Mouse (Mus musculus) forebrain, embryonic 10.5 days (tissue): ENCODE results near the gene Adamts20. TPM values are rescaled to one million over a fixed set of nuclear protein-coding genes. Genes with fewer than 3 reads are reported as not detected.

Experiments
- DNase-seq: peaks from one replicate; pipeline ENCODE4 v3.0.0-alpha.2; 2017; ENCODE audit warnings: low spot score; ENCODE audit errors: extremely low spot score
- H3K27ac ChIP-seq: fragments of 300-500 bp; sonication (generic); 2 replicates; pipeline ENCODE4 v1.5.1; 2016; ENCODE audit warnings: mild to moderate bottlenecking
- H3K27me3 ChIP-seq: fragments of 300-500 bp; sonication (generic); 2 replicates; pipeline ENCODE4 v1.6.1; 2016; ENCODE audit warnings: mild to moderate bottlenecking; ENCODE audit not compliant: poor library complexity, severe bottlenecking
- H3K36me3 ChIP-seq: fragments of 300-500 bp; sonication (generic); replicated peaks from 2 replicates; pipeline ENCODE4 v1.6.1; 2016; ENCODE audit warnings: mild to moderate bottlenecking, moderate library complexity
- H3K4me1 ChIP-seq: fragments of 300-500 bp; sonication (generic); 2 replicates; pipeline ENCODE4 v1.6.1; 2016
- H3K4me3 ChIP-seq: fragments of 300-500 bp; sonication (generic); 2 replicates; pipeline ENCODE4 v1.5.1; 2016; ENCODE audit warnings: mild to moderate bottlenecking, moderate library complexity
- H3K9me3 ChIP-seq: fragments of 300-500 bp; sonication (generic); 2 replicates; pipeline ENCODE4 v1.6.1; 2016; ENCODE audit warnings: mild to moderate bottlenecking, moderate library complexity
- WGBS: fragments of 180-500 bp; shearing (Covaris S2); methylation state at CpG from one replicate; pipeline ENCODE4 v1.1.7; 2016; 5-methylcytosine and 5-hydroxymethylcytosine counted together
- polyA plus RNA-seq: library from polyadenylated mRNA; unstranded; fragments of >200 nt; fragmentation: Nextera tagmentation; extraction: Ambion mirVana; gene quantifications from 2 replicates; pipeline ENCODE4 v1.2.1, GENCODE M21; 2016

Adamts20 gene
- polyA plus RNA-seq, 1 experiment from 2014 or later: 5.4 TPM

DNA sequence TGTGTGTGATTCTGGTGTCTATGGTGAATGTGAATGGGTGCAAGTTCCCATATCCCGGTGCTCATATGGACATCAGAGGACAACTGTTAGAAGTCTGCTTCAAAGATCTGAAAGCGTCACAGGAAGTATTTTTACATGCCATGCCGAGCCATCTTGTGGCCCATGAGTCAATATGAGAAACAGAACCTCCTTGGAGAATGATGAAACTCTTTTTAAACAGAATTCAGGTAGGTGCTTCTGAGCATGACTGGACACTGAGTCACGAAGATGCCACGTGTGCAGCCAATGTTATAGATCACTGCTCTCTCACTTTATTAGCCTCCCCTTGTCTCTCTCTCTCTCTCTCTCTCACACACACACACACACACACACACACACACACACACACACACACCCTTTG, 10.8 kb upstream of the Adamts20 start:
- no peak overlapping the region for H3K4me3 ChIP-seq
- no peak for DNase-seq
- H3K27ac ChIP-seq: peak overlapping the region; percentile 65; the same call in 1 of the 2 replicates
- no peaks in the 10 kb centered on the region for H3K36me3 ChIP-seq
- H3K9me3 ChIP-seq: no peaks in the 10 kb centered on the region
- no peaks in the 10 kb centered on the region for H3K27me3 ChIP-seq
- 93% methylated on average over 5 of the region's 5 CpGs for WGBS
- peaks cover 44% of the 10 kb centered on the region for H3K4me1 ChIP-seq

GRCm38 (mm10) chr15:94470361-94470760, 5.1 kb upstream of the Adamts20 start:
- H3K4me1 ChIP-seq: 0 out of 2 replicates have a peak, but pooled peaks cover under 1% of the 10 kb centered on the region
- no peak for DNase-seq
- H3K27me3 ChIP-seq: no peaks in the 10 kb centered on the region
- no peaks in the 10 kb centered on the region for H3K36me3 ChIP-seq
- no peak overlapping the region for H3K27ac ChIP-seq
- H3K9me3 ChIP-seq: no peaks in the 10 kb centered on the region
- H3K4me3 ChIP-seq: no peak overlapping the region
- 84% methylated on average over 5 of the region's 5 CpGs for WGBS

GRCm38 (mm10) chr15:94464881-94465280, 337 bp downstream of the Adamts20 start:
- Histone ChIP-seq H3K27ac (0 out of 2 replicates have a peak overlapping the region, but pooled peaks have one; percentile 48), H3K4me1 (peaks cover 29% of the 10 kb centered on the region), H3K27me3 (no peaks in the 10 kb centered on the region), H3K9me3 (no peaks in the 10 kb centered on the region), H3K36me3 (no peaks in the 10 kb centered on the region), H3K4me3 (no peak overlapping the region)
- DNase-seq: no peak
- WGBS: 73% methylated on average over 14 of the region's 14 CpGs

DNA sequence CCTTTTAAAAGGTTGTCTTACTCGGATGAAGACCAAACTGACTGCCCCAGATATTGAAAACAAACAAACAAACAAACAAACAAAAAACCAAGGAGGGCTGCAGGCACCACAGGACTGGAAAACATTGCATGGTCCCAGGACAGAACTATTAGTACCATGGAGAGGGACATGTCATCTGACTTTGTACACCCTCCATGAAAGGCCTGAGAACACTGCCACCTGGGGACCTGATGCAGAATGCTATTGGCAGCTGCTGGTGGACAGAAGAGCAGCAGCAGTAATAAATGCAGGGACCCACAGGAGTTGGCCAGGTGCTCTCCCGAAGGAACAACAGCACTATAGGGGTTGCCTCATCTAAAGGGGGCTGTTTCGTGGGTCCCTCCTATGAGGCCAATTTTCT, 2.0 kb downstream of the Adamts20 start:
- Histone ChIP-seq H3K27me3 (no peaks in the 10 kb centered on the region), H3K27ac (peak overlapping the region; percentile 4; the same call in 1 of the 2 replicates), H3K9me3 (no peaks in the 10 kb centered on the region), H3K4me3 (no peak overlapping the region), H3K4me1 (peaks cover 29% of the 10 kb centered on the region), H3K36me3 (no peaks in the 10 kb centered on the region)
- WGBS: 79% methylated on average over 3 of the region's 3 CpGs
- no peak for DNase-seq

GRCm38 (mm10) chr15:94462206-94462605, 3.0 kb downstream of the Adamts20 start:
- DNase-seq: no peak
- H3K27me3 ChIP-seq: no peaks in the 10 kb centered on the region
- H3K36me3 ChIP-seq: no peaks in the 10 kb centered on the region
- WGBS: 26% methylated on average over 3 of the region's 3 CpGs
- H3K27ac ChIP-seq: no peak overlapping the region
- peaks cover 29% of the 10 kb centered on the region for H3K4me1 ChIP-seq
- no peak overlapping the region for H3K4me3 ChIP-seq
- no peaks in the 10 kb centered on the region for H3K9me3 ChIP-seq

DNA sequence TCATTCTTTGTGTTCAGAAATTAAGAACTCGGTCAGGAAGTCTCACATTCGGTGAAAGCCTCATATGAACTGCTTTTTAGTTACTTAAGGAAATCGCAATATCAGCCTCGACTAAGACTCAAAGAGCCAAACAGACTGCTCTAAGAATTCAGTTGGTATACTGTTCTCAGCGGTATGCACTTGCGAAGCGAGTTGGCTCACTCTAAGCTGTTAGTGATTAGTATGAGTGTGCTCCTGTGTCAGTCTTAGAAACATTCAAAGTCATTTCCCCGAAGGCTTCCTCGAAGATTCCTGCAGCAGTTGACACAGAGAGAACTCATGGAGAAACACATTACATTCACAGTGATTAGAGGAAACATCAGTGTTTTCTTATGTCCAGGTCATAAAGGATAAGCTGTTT, 4.1 kb downstream of the Adamts20 start:
- Histone ChIP-seq H3K9me3 (no peaks in the 10 kb centered on the region), H3K27me3 (no peaks in the 10 kb centered on the region), H3K4me3 (no peak overlapping the region), H3K27ac (peak overlapping the region; percentile 65), H3K4me1 (peaks cover 29% of the 10 kb centered on the region), H3K36me3 (no peaks in the 10 kb centered on the region)
- no peak for DNase-seq
- WGBS: 56% methylated on average over 9 of the region's 9 CpGs

DNA sequence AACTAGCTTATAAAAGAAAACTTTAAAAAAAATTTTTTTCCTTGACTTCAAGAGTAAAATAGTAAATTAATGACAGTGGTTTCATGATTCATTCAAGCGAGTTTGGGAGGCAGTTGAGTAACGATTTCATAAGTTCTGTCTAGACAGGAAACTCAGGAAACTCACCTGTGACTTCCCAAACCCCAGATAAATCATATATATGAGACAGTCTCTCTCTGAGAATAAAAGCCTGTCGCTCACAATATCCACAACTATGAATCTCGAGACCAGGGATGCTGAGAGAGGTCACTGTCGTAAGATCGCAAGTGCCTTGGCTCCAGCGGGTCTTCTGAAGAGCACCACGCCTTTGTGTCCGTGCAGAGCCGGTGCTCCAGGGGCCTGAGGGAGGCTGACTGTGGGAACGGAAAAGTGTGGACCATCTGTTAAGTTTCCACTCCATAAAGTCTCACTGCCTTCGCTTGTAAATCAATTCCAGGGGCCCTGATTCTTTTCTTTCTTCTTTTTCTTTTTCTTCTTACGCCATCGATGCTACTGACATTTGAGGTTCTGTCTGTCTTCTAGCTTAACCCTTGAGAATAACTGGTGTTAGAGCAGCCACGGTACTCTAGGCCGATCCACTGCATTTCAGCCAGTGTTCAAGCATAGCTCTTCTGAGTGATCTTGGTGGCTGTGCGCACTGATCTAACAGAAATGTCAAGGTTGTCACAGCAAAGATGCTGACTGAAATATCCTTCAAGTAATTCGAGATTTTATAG, 7.4 kb downstream of the Adamts20 start:
- H3K27me3 ChIP-seq: no peaks in the 10 kb centered on the region
- no peaks in the 10 kb centered on the region for H3K36me3 ChIP-seq
- H3K27ac ChIP-seq: no peak overlapping the region; the same call in 1 of the 2 replicates
- 86% methylated on average over 18 of the region's 18 CpGs for WGBS
- no peak for DNase-seq
- H3K4me1 ChIP-seq: peaks cover 21% of the 10 kb centered on the region
- no peaks in the 10 kb centered on the region for H3K9me3 ChIP-seq
- no peak overlapping the region for H3K4me3 ChIP-seq

DNA sequence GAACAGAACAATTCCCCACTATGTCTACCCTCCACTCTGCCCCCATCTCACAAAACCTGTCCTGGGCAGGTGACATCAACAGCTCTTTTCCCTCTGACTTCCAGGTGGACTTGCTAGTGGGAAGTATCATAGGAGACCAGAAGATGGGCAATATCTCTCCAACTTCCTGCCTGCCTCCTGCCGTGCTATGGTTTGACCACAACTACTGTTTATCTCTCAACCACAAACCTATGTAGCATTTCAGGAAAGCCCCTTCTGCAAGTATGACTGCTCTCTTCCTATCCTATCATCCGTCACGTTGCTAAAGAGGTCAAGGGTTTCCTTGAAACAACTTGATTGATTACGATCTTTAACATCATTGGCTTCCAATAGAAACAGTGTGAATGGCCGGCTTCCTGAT, 12.4 kb downstream of the Adamts20 start:
- no peak for DNase-seq
- WGBS: 93% methylated on average over 5 of the region's 5 CpGs
- H3K4me1 ChIP-seq: no peaks in the 10 kb centered on the region
- H3K36me3 ChIP-seq: no peaks in the 10 kb centered on the region
- no peaks in the 10 kb centered on the region for H3K27me3 ChIP-seq
- H3K9me3 ChIP-seq: no peaks in the 10 kb centered on the region
- H3K27ac ChIP-seq: no peak overlapping the region
- H3K4me3 ChIP-seq: no peak overlapping the region

DNA sequence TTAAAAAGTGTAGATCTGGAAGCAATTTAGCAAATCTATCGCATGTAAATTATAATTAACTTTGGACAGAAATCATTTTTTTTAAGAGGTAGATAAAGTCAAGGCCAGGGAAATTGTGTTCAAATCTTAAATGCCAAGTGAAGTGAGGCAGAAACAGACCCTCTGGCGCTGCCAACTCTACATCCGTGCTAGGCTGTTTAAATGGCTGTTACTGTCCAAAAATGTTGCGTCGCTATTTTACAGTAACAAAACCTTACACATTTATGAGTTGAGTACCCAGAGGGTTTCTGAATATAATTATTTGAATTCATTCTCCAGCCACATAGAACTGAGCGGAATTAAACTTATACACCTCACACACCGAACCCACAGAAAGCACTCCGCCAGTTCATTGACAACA, 13.6 kb downstream of the Adamts20 start:
- WGBS: 95% methylated on average over 8 of the region's 8 CpGs
- H3K4me1 ChIP-seq: no peaks in the 10 kb centered on the region
- H3K27ac ChIP-seq: no peak overlapping the region
- no peaks in the 10 kb centered on the region for H3K36me3 ChIP-seq
- H3K27me3 ChIP-seq: no peaks in the 10 kb centered on the region
- no peak overlapping the region for H3K4me3 ChIP-seq
- no peak for DNase-seq
- H3K9me3 ChIP-seq: no peaks in the 10 kb centered on the region

GRCm38 (mm10) chr15:94444437-94445136, 20.6 kb downstream of the Adamts20 start:
- Histone ChIP-seq H3K36me3 (no peaks in the 10 kb centered on the region), H3K4me1 (peaks cover 26% of the 10 kb centered on the region), H3K4me3 (no peak overlapping the region), H3K27me3 (no peaks in the 10 kb centered on the region), H3K27ac (peak overlapping the region; percentile 51; the same call in 1 of the 2 replicates), H3K9me3 (no peaks in the 10 kb centered on the region)
- DNase-seq: no peak
- 68% methylated on average over 8 of the region's 8 CpGs for WGBS

DNA sequence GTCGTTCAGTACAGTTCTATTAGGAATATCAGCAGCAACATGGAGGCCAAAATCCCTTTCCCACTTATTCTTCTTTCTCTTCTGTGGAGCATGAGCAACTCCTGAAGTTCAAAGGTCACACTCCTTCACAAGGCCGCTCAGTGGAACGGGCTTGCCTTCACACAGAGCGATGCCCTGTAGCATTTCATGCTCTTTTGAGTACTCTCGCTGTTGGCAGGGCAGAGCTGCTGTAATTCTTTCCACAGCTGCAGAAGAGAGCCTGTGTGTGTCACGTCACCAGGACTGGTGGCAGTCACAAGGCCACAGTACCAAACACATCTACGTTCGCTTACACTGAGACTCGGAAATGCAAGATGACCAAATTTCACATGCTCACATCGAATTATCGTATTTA, 21.2 kb downstream of the Adamts20 start:
- H3K27me3 ChIP-seq: no peaks in the 10 kb centered on the region
- DNase-seq: no peak
- H3K4me1 ChIP-seq: peaks cover 26% of the 10 kb centered on the region
- no peak overlapping the region for H3K4me3 ChIP-seq
- H3K9me3 ChIP-seq: no peaks in the 10 kb centered on the region
- WGBS: 77% methylated on average over 11 of the region's 11 CpGs
- no peaks in the 10 kb centered on the region for H3K36me3 ChIP-seq
- peak overlapping the region; percentile 58; the same call in 1 of the 2 replicates for H3K27ac ChIP-seq

- Histone ChIP-seq H3K4me1 (peaks cover 26% of the 10 kb centered on the region), H3K27ac (no peak overlapping the region), H3K4me3 (no peak overlapping the region), H3K27me3 (no peaks in the 10 kb centered on the region), H3K9me3 (no peaks in the 10 kb centered on the region), H3K36me3 (no peaks in the 10 kb centered on the region)
- no peak for DNase-seq
- WGBS: 38% methylated on average over 2 of the region's 2 CpGs
These were observed 22.2 kb downstream of the Adamts20 start for GRCm38 (mm10) chr15:94443025-94443424.

GRCm38 (mm10) chr15:94435532-94435931, 29.7 kb downstream of the Adamts20 start:
- WGBS: 89% methylated on average over 5 of the region's 5 CpGs
- no peaks in the 10 kb centered on the region for H3K9me3 ChIP-seq
- DNase-seq: no peak
- no peak overlapping the region for H3K4me3 ChIP-seq
- no peaks in the 10 kb centered on the region for H3K27me3 ChIP-seq
- H3K27ac ChIP-seq: no peak overlapping the region
- H3K36me3 ChIP-seq: no peaks in the 10 kb centered on the region
- 0 out of 2 replicates have a peak, but pooled peaks cover 6% of the 10 kb centered on the region for H3K4me1 ChIP-seq
